Mouse (Mus musculus) hindbrain, embryonic 14.5 days (tissue): ENCODE results near the gene Fbxl13. TPM values are rescaled to one million over a fixed set of nuclear protein-coding genes. Genes with fewer than 3 reads are reported as not detected.

ENCODE experiments used
- ATAC-seq: fragments of 200-750 bp; cut with Nextera tagmentation; 2 replicates; pipeline ENCODE4 v1.8.0; 2017; ENCODE audit warnings: moderate number of reproducible peaks, mild to moderate bottlenecking, moderate TSS enrichment, moderate library complexity; ENCODE audit not compliant: low FRiP score
- DNase-seq: peaks from one replicate; pipeline ENCODE4 v3.0.0-alpha.2; 2015; ENCODE audit warnings: low spot score
- H3K27ac ChIP-seq: fragments of 300-500 bp; sonication (generic); 2 replicates; pipeline ENCODE4 v1.5.1; 2014; ENCODE audit warnings: mild to moderate bottlenecking, moderate library complexity
- H3K27me3 ChIP-seq: fragments of 300-500 bp; sonication (generic); 2 replicates; pipeline ENCODE4 v1.6.1; 2014; ENCODE audit warnings: mild to moderate bottlenecking, low read length, mixed read lengths; ENCODE audit not compliant: control insufficient read depth, insufficient read depth
- H3K36me3 ChIP-seq: fragments of 300-500 bp; sonication (generic); replicated peaks from 2 replicates; pipeline ENCODE4 v1.6.1; 2014; ENCODE audit not compliant: control insufficient read depth, insufficient read depth
- H3K4me1 ChIP-seq: fragments of 300-500 bp; sonication (generic); replicated peaks from 2 replicates; pipeline ENCODE4 v1.6.1; 2014; ENCODE audit warnings: antibody characterized with exemption, low read length, mixed read lengths; ENCODE audit not compliant: control insufficient read depth, insufficient read depth
- H3K4me2 ChIP-seq: fragments of 300-500 bp; sonication (generic); replicated peaks from 2 replicates; pipeline ENCODE4 v1.6.1; 2014; ENCODE audit warnings: mild to moderate bottlenecking, moderate library complexity
- H3K4me3 ChIP-seq: fragments of 300-500 bp; sonication (generic); replicated peaks from 2 replicates; pipeline ENCODE4 v1.5.1; 2014; ENCODE audit warnings: mild to moderate bottlenecking, low read length
- H3K9ac ChIP-seq: fragments of 300-500 bp; sonication (generic); 2 replicates; pipeline ENCODE4 v1.6.1; 2014
- H3K9me3 ChIP-seq: fragments of 300-500 bp; sonication (generic); 2 replicates; pipeline ENCODE4 v1.6.1; 2016; ENCODE audit warnings: low read length; ENCODE audit not compliant: control insufficient read depth
- WGBS: fragments of 180-500 bp; shearing (Covaris S2); extraction: QIAGEN DNeasy Blood & Tissue Kit; methylation state at CpG from one replicate; pipeline ENCODE4 v1.1.7; 2014; 5-methylcytosine and 5-hydroxymethylcytosine counted together
- polyA plus RNA-seq: library from polyadenylated mRNA; unstranded; fragments of >200 nt; fragmentation: Nextera tagmentation; extraction: Ambion mirVana; gene quantifications from 2 replicates; pipeline ENCODE4 v1.2.1, GENCODE M21; 2014

Gene Fbxl13
- polyA plus RNA-seq, 1 experiment from 2014 or later: 0.20 TPM

- DNase-seq (peak; percentile 48), ATAC-seq (peak; percentile 55; the same call in 1 of the 2 replicates)
- Histone ChIP-seq H3K4me3 (no peak within 1 kb of the TSS), H3K4me1 (no peaks in the 10 kb centered on the region), H3K27me3 (no peaks in the 10 kb centered on the region), H3K4me2 (peak within 1 kb of the TSS; percentile 17), H3K9ac (no peak within 1 kb of the TSS), H3K9me3 (no peaks in the 10 kb centered on the region), H3K36me3 (no peaks in the 10 kb centered on the region), H3K27ac (no peak within 1 kb of the TSS)
- 58% methylated on average over 17 of the region's 17 CpGs for WGBS
These were observed 101.8 kb downstream of the Fbxl13 start, which contains the start of gene Lrrc17 for GRCm38 (mm10) chr5:21543409-21544201. Lrrc17 (plus strand) TSS chr5:21543559.

- Histone ChIP-seq H3K9me3 (no peaks in the 10 kb centered on the region), H3K36me3 (no peaks in the 10 kb centered on the region), H3K27me3 (no peaks in the 10 kb centered on the region), H3K27ac (no peak overlapping the region), H3K4me1 (no peaks in the 10 kb centered on the region), H3K4me3 (no peak overlapping the region), H3K9ac (no peak overlapping the region), H3K4me2 (no peak overlapping the region)
- DNase-seq: no peak
- ATAC-seq: no peak
- WGBS: 80% methylated on average over 4 of the region's 4 CpGs
These were observed 103.2 kb downstream of the Fbxl13 start for GRCm38 (mm10) chr5:21542226-21542625.

- no peak overlapping the region for H3K9ac ChIP-seq
- DNase-seq: no peak
- no peak overlapping the region for H3K4me2 ChIP-seq
- 0 out of 2 replicates have a peak, but pooled peaks cover 8% of the 10 kb centered on the region for H3K9me3 ChIP-seq
- no peak overlapping the region for H3K4me3 ChIP-seq
- WGBS: 89% methylated on average over 5 of the region's 5 CpGs
- no peaks in the 10 kb centered on the region for H3K4me1 ChIP-seq
- no peaks in the 10 kb centered on the region for H3K36me3 ChIP-seq
- no peaks in the 10 kb centered on the region for H3K27me3 ChIP-seq
- H3K27ac ChIP-seq: no peak overlapping the region
- ATAC-seq: no peak
These were observed 112.5 kb downstream of the Fbxl13 start for GRCm38 (mm10) chr5:21532921-21533320.

GRCm38 (mm10) chr5:21532126-21532525 lies 113.3 kb downstream of the Fbxl13 start:
- no peak for DNase-seq
- H3K36me3 ChIP-seq: no peaks in the 10 kb centered on the region
- no peak overlapping the region for H3K9ac ChIP-seq
- H3K4me3 ChIP-seq: no peak overlapping the region
- H3K9me3 ChIP-seq: 0 out of 2 replicates have a peak, but pooled peaks cover 8% of the 10 kb centered on the region
- no peaks in the 10 kb centered on the region for H3K27me3 ChIP-seq
- no peak for ATAC-seq
- H3K27ac ChIP-seq: no peak overlapping the region
- WGBS: 96% methylated on average over 2 of the region's 2 CpGs
- no peaks in the 10 kb centered on the region for H3K4me1 ChIP-seq
- H3K4me2 ChIP-seq: no peak overlapping the region

- no peaks in the 10 kb centered on the region for H3K27me3 ChIP-seq
- H3K27ac ChIP-seq: no peak overlapping the region
- 0 out of 2 replicates have a peak, but pooled peaks cover 8% of the 10 kb centered on the region for H3K9me3 ChIP-seq
- no peak overlapping the region for H3K9ac ChIP-seq
- 91% methylated on average over 8 of the region's 8 CpGs for WGBS
- no peak for DNase-seq
- ATAC-seq: no peak
- no peak overlapping the region for H3K4me3 ChIP-seq
- H3K4me2 ChIP-seq: no peak overlapping the region
- H3K36me3 ChIP-seq: no peaks in the 10 kb centered on the region
- H3K4me1 ChIP-seq: no peaks in the 10 kb centered on the region
These were observed 116.2 kb downstream of the Fbxl13 start for GRCm38 (mm10) chr5:21529110-21529720.

- no peak overlapping the region for H3K9ac ChIP-seq
- no peak overlapping the region for H3K27ac ChIP-seq
- no peaks in the 10 kb centered on the region for H3K36me3 ChIP-seq
- 0 out of 2 replicates have a peak, but pooled peaks cover 8% of the 10 kb centered on the region for H3K9me3 ChIP-seq
- ATAC-seq: 0 out of 2 replicates have a peak, but pooled peaks have one; percentile 37
- 80% methylated on average over 15 of the region's 15 CpGs for WGBS
- H3K4me3 ChIP-seq: no peak overlapping the region
- no peaks in the 10 kb centered on the region for H3K4me1 ChIP-seq
- DNase-seq: no peak
- no peaks in the 10 kb centered on the region for H3K27me3 ChIP-seq
- no peak overlapping the region for H3K4me2 ChIP-seq
These were observed 117.2 kb downstream of the Fbxl13 start for GRCm38 (mm10) chr5:21528068-21528842.

- H3K4me3 ChIP-seq: no peak overlapping the region
- no peak overlapping the region for H3K9ac ChIP-seq
- H3K27me3 ChIP-seq: no peaks in the 10 kb centered on the region
- DNase-seq (no peak), ATAC-seq (no peak)
- H3K4me2 ChIP-seq: no peak overlapping the region
- H3K4me1 ChIP-seq: no peaks in the 10 kb centered on the region
- 38% methylated on average over 4 of the region's 4 CpGs for WGBS
- H3K9me3 ChIP-seq: 0 out of 2 replicates have a peak, but pooled peaks cover 8% of the 10 kb centered on the region
- H3K27ac ChIP-seq: no peak overlapping the region
- no peaks in the 10 kb centered on the region for H3K36me3 ChIP-seq
These were observed 117.9 kb downstream of the Fbxl13 start for GRCm38 (mm10) chr5:21527488-21527911.

GRCm38 (mm10) chr5:21526835-21527485 lies 118.5 kb downstream of the Fbxl13 start:
- H3K4me2 ChIP-seq: no peak overlapping the region
- no peak overlapping the region for H3K27ac ChIP-seq
- H3K9me3 ChIP-seq: 0 out of 2 replicates have a peak, but pooled peaks cover 8% of the 10 kb centered on the region
- ATAC-seq (peak; percentile 57; the same call in 1 of the 2 replicates), DNase-seq (no peak)
- no peaks in the 10 kb centered on the region for H3K27me3 ChIP-seq
- 12% methylated on average over 11 of the region's 11 CpGs for WGBS
- no peak overlapping the region for H3K4me3 ChIP-seq
- no peaks in the 10 kb centered on the region for H3K36me3 ChIP-seq
- H3K9ac ChIP-seq: no peak overlapping the region
- H3K4me1 ChIP-seq: no peaks in the 10 kb centered on the region
